Mouse (Mus musculus) midbrain, embryonic 16.5 days (tissue): ENCODE results near the gene Phf10. TPM values are rescaled to one million over a fixed set of nuclear protein-coding genes. Genes with fewer than 3 reads are reported as not detected.
"Not testable (repeated sequence)": the region's sequence is repeated elsewhere in the genome, so short reads cannot be mapped to it uniquely, and the experiment has no call there.

Source experiments
- ATAC-seq: fragments of 200-750 bp; cut with Nextera tagmentation; 2 replicates; pipeline ENCODE4 v1.8.0; 2017; ENCODE audit warnings: moderate TSS enrichment
- H3K27ac ChIP-seq: fragments of 300-500 bp; sonication (generic); 2 replicates; pipeline ENCODE4 v1.5.1; 2014; ENCODE audit warnings: mild to moderate bottlenecking, low read length, mixed read lengths
- H3K27me3 ChIP-seq: fragments of 300-500 bp; sonication (generic); 2 replicates; pipeline ENCODE4 v1.6.1; 2014; ENCODE audit warnings: low read depth, low read length, mixed read lengths; ENCODE audit not compliant: control insufficient read depth, insufficient read depth
- H3K36me3 ChIP-seq: fragments of 300-500 bp; sonication (generic); 2 replicates; pipeline ENCODE4 v1.6.1; 2014; ENCODE audit warnings: mild to moderate bottlenecking, low read length, moderate library complexity, mixed read lengths; ENCODE audit not compliant: control insufficient read depth, insufficient read depth
- H3K4me1 ChIP-seq: fragments of 300-500 bp; sonication (generic); 2 replicates; pipeline ENCODE4 v1.6.1; 2014; ENCODE audit warnings: mild to moderate bottlenecking, low read length, mixed read lengths; ENCODE audit not compliant: control insufficient read depth, insufficient read depth
- H3K4me2 ChIP-seq: fragments of 300-500 bp; sonication (generic); 2 replicates; pipeline ENCODE4 v1.6.1; 2014; ENCODE audit warnings: mild to moderate bottlenecking, low read length, mixed read lengths
- H3K4me3 ChIP-seq: fragments of 300-500 bp; sonication (generic); 2 replicates; pipeline ENCODE4 v1.5.1; 2014; ENCODE audit warnings: low read depth, mild to moderate bottlenecking, low read length, moderate library complexity, mixed read lengths
- H3K9ac ChIP-seq: fragments of 300-500 bp; sonication (generic); 2 replicates; pipeline ENCODE4 v1.6.1; 2014; ENCODE audit warnings: low read depth, low read length, mixed read lengths
- H3K9me3 ChIP-seq: fragments of 300-500 bp; sonication (generic); replicated peaks from 2 replicates; pipeline ENCODE4 v1.6.1; 2014; ENCODE audit warnings: mild to moderate bottlenecking, low read length, mixed read lengths; ENCODE audit not compliant: control insufficient read depth, poor library complexity, severe bottlenecking
- WGBS: fragments of 180-500 bp; shearing (Covaris S2); extraction: QIAGEN DNeasy Blood & Tissue Kit; methylation state at CpG from one replicate; pipeline ENCODE4 v1.1.7; 2014; 5-methylcytosine and 5-hydroxymethylcytosine counted together
- polyA plus RNA-seq: library from polyadenylated mRNA; unstranded; fragments of >200 nt; fragmentation: Nextera tagmentation; extraction: Ambion mirVana; gene quantifications from 2 replicates; pipeline ENCODE4 v1.2.1, GENCODE M21; 2015

The Phf10 gene
- polyA plus RNA-seq, 1 experiment from 2014 or later = 12.8 TPM

- ATAC-seq = no peak
Measured at GRCm38 (mm10) chr17:14949161-14949827, 11.8 kb downstream of the Phf10 start.

GRCm38 (mm10) chr17:14944551-14944950, 16.5 kb downstream of the Phf10 start:
- H3K4me2 ChIP-seq = 0 out of 2 replicates have a peak overlapping the region, but pooled peaks have one; percentile 26
- peaks cover 7% of the 10 kb centered on the region; the same call in 1 of the 2 replicates for H3K36me3 ChIP-seq
- no peak overlapping the region for H3K27ac ChIP-seq
- no peaks in the 10 kb centered on the region for H3K27me3 ChIP-seq
- H3K9me3 ChIP-seq = no peaks in the 10 kb centered on the region
- no peak overlapping the region for H3K9ac ChIP-seq
- no peak for ATAC-seq
- peaks cover 21% of the 10 kb centered on the region for H3K4me1 ChIP-seq
- 85% methylated on average over 1 of the region's 1 CpGs for WGBS
- H3K4me3 ChIP-seq = no peak overlapping the region

More at GRCm38 (mm10) chr17:14949161-14949827, 11.8 kb downstream of the Phf10 start:
- no peaks in the 10 kb centered on the region for H3K27me3 ChIP-seq
- peaks cover 10% of the 10 kb centered on the region for H3K4me1 ChIP-seq
- peaks cover 24% of the 10 kb centered on the region for H3K36me3 ChIP-seq
- H3K4me3 ChIP-seq = no peak overlapping the region
- H3K9ac ChIP-seq = no peak overlapping the region
- no peaks in the 10 kb centered on the region for H3K9me3 ChIP-seq
- 93% methylated on average over 7 of the region's 7 CpGs for WGBS
- no peak overlapping the region for H3K27ac ChIP-seq
- no peak overlapping the region for H3K4me2 ChIP-seq

- Histone ChIP-seq H3K36me3 (peaks cover 2% of the 10 kb centered on the region; the same call in 1 of the 2 replicates), H3K4me1 (peaks cover 21% of the 10 kb centered on the region), H3K27me3 (no peaks in the 10 kb centered on the region), H3K27ac (peak overlapping the region; percentile 80; the same call in 1 of the 2 replicates), H3K4me3 (peak overlapping the region; percentile 89), H3K9ac (peak overlapping the region; percentile 84), H3K9me3 (no peaks in the 10 kb centered on the region), H3K4me2 (peak overlapping the region; percentile 82)
- peak; percentile 16; the same call in 1 of the 2 replicates for ATAC-seq
- 16% methylated on average over 16 of the region's 16 CpGs for WGBS
Measured at GRCm38 (mm10) chr17:14943729-14944059, 17.4 kb downstream of the Phf10 start.

- Histone ChIP-seq H3K4me1 (peaks cover 21% of the 10 kb centered on the region), H3K27ac (peak within 1 kb of the TSS; percentile 80), H3K4me3 (peak within 1 kb of the TSS; percentile 89), H3K4me2 (peak within 1 kb of the TSS; percentile 82), H3K9ac (peak within 1 kb of the TSS; percentile 84), H3K36me3 (peaks cover 2% of the 10 kb centered on the region; the same call in 1 of the 2 replicates), H3K9me3 (no peaks in the 10 kb centered on the region), H3K27me3 (no peaks in the 10 kb centered on the region)
- ATAC-seq = peak; percentile 99
- WGBS = under 1% methylated on average over 54 of the region's 54 CpGs
Measured at GRCm38 (mm10) chr17:14943009-14943728, 17.9 kb downstream of the Phf10 start, which contains the start of the genes Wdr27 and 1600012H06Rik. Gene Wdr27, minus strand, starts transcription at chr17:14943158. Gene 1600012H06Rik, plus strand, starts transcription at chr17:14943184.

GRCm38 (mm10) chr17:14942181-14942580, 18.9 kb downstream of the Phf10 start:
- 61% methylated on average over 6 of the region's 6 CpGs for WGBS
- ATAC-seq = not testable (repeated sequence)

GRCm38 (mm10) chr17:14935841-14936605, 25.1 kb downstream of the Phf10 start:
- no peak for ATAC-seq
- Histone ChIP-seq H3K4me1 (no peaks in the 10 kb centered on the region), H3K9me3 (no peaks in the 10 kb centered on the region), H3K4me3 (no peak overlapping the region), H3K27ac (no peak overlapping the region), H3K27me3 (no peaks in the 10 kb centered on the region), H3K9ac (no peak overlapping the region), H3K36me3 (no peaks in the 10 kb centered on the region), H3K4me2 (no peak overlapping the region)
- 77% methylated on average over 5 of the region's 5 CpGs for WGBS

More at GRCm38 (mm10) chr17:14942181-14942580, 18.9 kb downstream of the Phf10 start:
- H3K27me3 ChIP-seq, H3K9me3 ChIP-seq, H3K36me3 ChIP-seq, H3K27ac ChIP-seq: not testable (repeated sequence)
- peak overlapping the region; percentile 89 for H3K4me3 ChIP-seq
- peak overlapping the region; percentile 69 for H3K9ac ChIP-seq
- H3K4me2 ChIP-seq = peak overlapping the region; percentile 69
- peaks cover 21% of the 10 kb centered on the region for H3K4me1 ChIP-seq

GRCm38 (mm10) chr17:14935280-14935679, 25.8 kb downstream of the Phf10 start:
- not testable (repeated sequence) for ATAC-seq, H3K4me3 ChIP-seq, H3K4me1 ChIP-seq, H3K9ac ChIP-seq, H3K9me3 ChIP-seq, H3K27me3 ChIP-seq, H3K27ac ChIP-seq, H3K4me2 ChIP-seq, H3K36me3 ChIP-seq
- 87% methylated on average over 12 of the region's 14 CpGs for WGBS

- H3K4me3 ChIP-seq = no peak overlapping the region
- 86% methylated on average over 5 of the region's 5 CpGs for WGBS
- ATAC-seq = no peak
- H3K27ac ChIP-seq = no peak overlapping the region
- no peaks in the 10 kb centered on the region for H3K9me3 ChIP-seq
- no peaks in the 10 kb centered on the region for H3K4me1 ChIP-seq
- H3K9ac ChIP-seq = no peak overlapping the region
- no peak overlapping the region for H3K4me2 ChIP-seq
- no peaks in the 10 kb centered on the region for H3K27me3 ChIP-seq
- no peaks in the 10 kb centered on the region for H3K36me3 ChIP-seq
Measured at GRCm38 (mm10) chr17:14931469-14931868, 29.6 kb downstream of the Phf10 start.
